Mouse (Mus musculus) heart, embryonic 11.5 days (tissue): ENCODE data around the gene Osbpl10. TPM values are rescaled to one million over a fixed set of nuclear protein-coding genes. Genes with fewer than 3 reads are reported as not detected.

Source experiments
- ATAC-seq: fragments of 200-750 bp; cut with Nextera tagmentation; replicated peaks from 2 replicates; pipeline ENCODE4 v1.8.0; 2017; ENCODE audit warnings: moderate library complexity; ENCODE audit not compliant: insufficient number of reproducible peaks, low FRiP score, low TSS enrichment
- H3K27ac ChIP-seq: fragments of 300-500 bp; sonication (generic); 2 replicates; pipeline ENCODE4 v1.5.1; 2014; ENCODE audit warnings: mild to moderate bottlenecking, low read depth, low read length
- H3K27me3 ChIP-seq: fragments of 300-500 bp; sonication (generic); 2 replicates; pipeline ENCODE4 v1.6.1; 2014; ENCODE audit warnings: mild to moderate bottlenecking, low read length, mixed read lengths; ENCODE audit not compliant: control insufficient read depth, insufficient read depth
- H3K36me3 ChIP-seq: fragments of 300-500 bp; sonication (generic); 2 replicates; pipeline ENCODE4 v1.6.1; 2014; ENCODE audit warnings: mild to moderate bottlenecking, low read length, moderate library complexity, mixed read lengths; ENCODE audit not compliant: control insufficient read depth, insufficient read depth
- H3K4me1 ChIP-seq: fragments of 300-500 bp; sonication (generic); 2 replicates; pipeline ENCODE4 v1.6.1; 2014; ENCODE audit warnings: low read length; ENCODE audit not compliant: control insufficient read depth, insufficient read depth
- H3K4me2 ChIP-seq: fragments of 300-500 bp; sonication (generic); 2 replicates; pipeline ENCODE4 v1.6.1; 2014; ENCODE audit warnings: mild to moderate bottlenecking, moderate library complexity
- H3K4me3 ChIP-seq: fragments of 300-500 bp; sonication (generic); 2 replicates; pipeline ENCODE4 v1.5.1; 2014; ENCODE audit warnings: low read depth, low read length
- H3K9ac ChIP-seq: fragments of 300-500 bp; sonication (generic); 2 replicates; pipeline ENCODE4 v1.6.1; 2014; ENCODE audit warnings: mild to moderate bottlenecking, low read depth, low read length, moderate library complexity
- H3K9me3 ChIP-seq: fragments of 300-500 bp; sonication (generic); replicated peaks from 2 replicates; pipeline ENCODE4 v1.6.1; 2016; ENCODE audit warnings: low read length; ENCODE audit not compliant: control insufficient read depth
- WGBS: fragments of 180-500 bp; shearing (Covaris S2); extraction: QIAGEN DNeasy Blood & Tissue Kit; methylation state at CpG from one replicate; pipeline ENCODE4 v1.1.7; 2014; ENCODE audit not compliant: insufficient replicate concordance; 5-methylcytosine and 5-hydroxymethylcytosine counted together
- polyA plus RNA-seq: library from polyadenylated mRNA; unstranded; fragments of >200 nt; fragmentation: Nextera tagmentation; extraction: Ambion mirVana; gene quantifications from 2 replicates; pipeline ENCODE4 v1.2.1, GENCODE M21; 2014

Gene Osbpl10
- polyA plus RNA-seq, 1 experiment from 2014 or later = 1.6 TPM

- WGBS = 77% methylated on average over 10 of the region's 10 CpGs
These were observed 12.1 kb downstream of the Osbpl10 start for GRCm38 (mm10) chr9:114990421-114990820.

GRCm38 (mm10) chr9:114992528-114992927 lies 14.2 kb downstream of the Osbpl10 start:
- WGBS = 87% methylated on average over 2 of the region's 2 CpGs
- no peak overlapping the region for H3K4me2 ChIP-seq
- no peaks in the 10 kb centered on the region for H3K36me3 ChIP-seq
- no peaks in the 10 kb centered on the region for H3K9me3 ChIP-seq
- H3K4me3 ChIP-seq = no peak overlapping the region
- H3K27ac ChIP-seq = no peak overlapping the region
- no peaks in the 10 kb centered on the region for H3K27me3 ChIP-seq
- H3K4me1 ChIP-seq = peaks cover 6% of the 10 kb centered on the region; the same call in 1 of the 2 replicates
- no peak overlapping the region for H3K9ac ChIP-seq
- ATAC-seq = no peak

More at GRCm38 (mm10) chr9:114990421-114990820, 12.1 kb downstream of the Osbpl10 start:
- Histone ChIP-seq H3K4me2 (no peak overlapping the region), H3K27ac (no peak overlapping the region), H3K9me3 (no peaks in the 10 kb centered on the region), H3K4me3 (no peak overlapping the region), H3K4me1 (peaks cover 6% of the 10 kb centered on the region; the same call in 1 of the 2 replicates), H3K36me3 (no peaks in the 10 kb centered on the region), H3K9ac (no peak overlapping the region), H3K27me3 (no peaks in the 10 kb centered on the region)
- ATAC-seq = no peak

- ATAC-seq = no peak
- 64% methylated on average over 4 of the region's 4 CpGs for WGBS
These were observed 16.9 kb downstream of the Osbpl10 start for GRCm38 (mm10) chr9:114995250-114995649.

GRCm38 (mm10) chr9:114995716-114996115 lies 17.3 kb downstream of the Osbpl10 start:
- no peak overlapping the region for H3K4me2 ChIP-seq
- no peaks in the 10 kb centered on the region for H3K27me3 ChIP-seq
- no peak overlapping the region for H3K9ac ChIP-seq
- H3K27ac ChIP-seq = no peak overlapping the region
- ATAC-seq = no peak
- H3K9me3 ChIP-seq = no peaks in the 10 kb centered on the region
- WGBS = 88% methylated on average over 4 of the region's 4 CpGs
- H3K4me3 ChIP-seq = no peak overlapping the region
- H3K36me3 ChIP-seq = no peaks in the 10 kb centered on the region
- H3K4me1 ChIP-seq = no peaks in the 10 kb centered on the region

More at GRCm38 (mm10) chr9:114995250-114995649, 16.9 kb downstream of the Osbpl10 start:
- H3K9ac ChIP-seq = no peak overlapping the region
- no peaks in the 10 kb centered on the region for H3K27me3 ChIP-seq
- H3K9me3 ChIP-seq = no peaks in the 10 kb centered on the region
- no peak overlapping the region for H3K4me3 ChIP-seq
- no peak overlapping the region for H3K4me2 ChIP-seq
- no peaks in the 10 kb centered on the region for H3K36me3 ChIP-seq
- H3K27ac ChIP-seq = no peak overlapping the region
- H3K4me1 ChIP-seq = no peaks in the 10 kb centered on the region

GRCm38 (mm10) chr9:114996489-114996888 lies 18.1 kb downstream of the Osbpl10 start:
- WGBS = 89% methylated on average over 6 of the region's 6 CpGs

GRCm38 (mm10) chr9:114999010-114999770 lies 20.8 kb downstream of the Osbpl10 start:
- no peak overlapping the region for H3K27ac ChIP-seq
- H3K4me3 ChIP-seq = no peak overlapping the region
- no peak for ATAC-seq
- no peaks in the 10 kb centered on the region for H3K27me3 ChIP-seq
- no peaks in the 10 kb centered on the region for H3K4me1 ChIP-seq
- WGBS = 80% methylated on average over 6 of the region's 6 CpGs
- no peaks in the 10 kb centered on the region for H3K36me3 ChIP-seq
- H3K9me3 ChIP-seq = no peaks in the 10 kb centered on the region
- no peak overlapping the region for H3K4me2 ChIP-seq
- no peak overlapping the region for H3K9ac ChIP-seq

More at GRCm38 (mm10) chr9:114996489-114996888, 18.1 kb downstream of the Osbpl10 start:
- Histone ChIP-seq H3K27me3 (no peaks in the 10 kb centered on the region), H3K36me3 (no peaks in the 10 kb centered on the region), H3K9me3 (no peaks in the 10 kb centered on the region), H3K4me1 (no peaks in the 10 kb centered on the region), H3K4me3 (no peak overlapping the region), H3K9ac (no peak overlapping the region), H3K4me2 (no peak overlapping the region), H3K27ac (no peak overlapping the region)
- no peak for ATAC-seq

GRCm38 (mm10) chr9:114999771-115000146 lies 21.4 kb downstream of the Osbpl10 start:
- Histone ChIP-seq H3K4me3 (no peak overlapping the region), H3K4me1 (no peaks in the 10 kb centered on the region), H3K9me3 (no peaks in the 10 kb centered on the region), H3K36me3 (no peaks in the 10 kb centered on the region), H3K9ac (no peak overlapping the region), H3K27me3 (no peaks in the 10 kb centered on the region), H3K27ac (no peak overlapping the region), H3K4me2 (no peak overlapping the region)
- 76% methylated on average over 5 of the region's 5 CpGs for WGBS
- no peak for ATAC-seq

- Histone ChIP-seq H3K27ac (no peak overlapping the region), H3K4me2 (no peak overlapping the region), H3K9ac (no peak overlapping the region), H3K4me1 (0 out of 2 replicates have a peak, but pooled peaks cover 2% of the 10 kb centered on the region), H3K36me3 (no peaks in the 10 kb centered on the region), H3K27me3 (no peaks in the 10 kb centered on the region), H3K9me3 (peaks cover 4% of the 10 kb centered on the region; the same call in 1 of the 2 replicates), H3K4me3 (no peak overlapping the region)
- 82% methylated on average over 10 of the region's 10 CpGs for WGBS
- ATAC-seq = no peak
These were observed 27.1 kb downstream of the Osbpl10 start for GRCm38 (mm10) chr9:115005446-115005845.
